Mouse (Mus musculus) hindbrain, embryonic 15.5 days (tissue): ENCODE data around the gene R3hdm2. TPM values are rescaled to one million over a fixed set of nuclear protein-coding genes. Genes with fewer than 3 reads are reported as not detected.

Experiments
- ATAC-seq: fragments of 200-750 bp; cut with Nextera tagmentation; 2 replicates; pipeline ENCODE4 v1.8.0; 2017; ENCODE audit warnings: low read depth, moderate number of reproducible peaks, moderate TSS enrichment; ENCODE audit not compliant: low FRiP score
- H3K27ac ChIP-seq: fragments of 300-500 bp; sonication (generic); replicated peaks from 2 replicates; pipeline ENCODE4 v1.5.1; 2015; ENCODE audit warnings: mild to moderate bottlenecking, inconsistent platforms
- H3K27me3 ChIP-seq: fragments of 300-500 bp; sonication (generic); 2 replicates; pipeline ENCODE4 v1.6.1; 2015; ENCODE audit warnings: control low read depth, inconsistent platforms
- H3K36me3 ChIP-seq: fragments of 300-500 bp; sonication (generic); 2 replicates; pipeline ENCODE4 v1.6.1; 2015; ENCODE audit warnings: control low read depth, inconsistent platforms
- H3K4me1 ChIP-seq: fragments of 300-500 bp; sonication (generic); replicated peaks from 2 replicates; pipeline ENCODE4 v1.6.1; 2015; ENCODE audit warnings: control low read depth, inconsistent platforms
- H3K4me2 ChIP-seq: fragments of 300-500 bp; sonication (generic); 2 replicates; pipeline ENCODE4 v1.6.1; 2015; ENCODE audit warnings: moderate library complexity, mild to moderate bottlenecking, inconsistent platforms
- H3K4me3 ChIP-seq: fragments of 300-500 bp; sonication (generic); 2 replicates; pipeline ENCODE4 v1.5.1; 2015; ENCODE audit warnings: mild to moderate bottlenecking, inconsistent platforms
- H3K9ac ChIP-seq: fragments of 300-500 bp; sonication (generic); 2 replicates; pipeline ENCODE4 v1.6.1; 2015; ENCODE audit warnings: inconsistent platforms
- H3K9me3 ChIP-seq: fragments of 300-500 bp; sonication (generic); 2 replicates; pipeline ENCODE4 v1.6.1; 2016; ENCODE audit warnings: control low read depth, inconsistent platforms
- WGBS: fragments of 180-500 bp; shearing (Covaris S2); methylation state at CpG from one replicate; pipeline ENCODE4 v1.1.7; 2015; 5-methylcytosine and 5-hydroxymethylcytosine counted together
- polyA plus RNA-seq: library from polyadenylated mRNA; unstranded; fragments of >200 nt; fragmentation: Nextera tagmentation; extraction: Ambion mirVana; gene quantifications from 2 replicates; pipeline ENCODE4 v1.2.1, GENCODE M21; 2015

The R3hdm2 gene
- polyA plus RNA-seq = 38.8 and 41.9 TPM in 2 replicates

DNA sequence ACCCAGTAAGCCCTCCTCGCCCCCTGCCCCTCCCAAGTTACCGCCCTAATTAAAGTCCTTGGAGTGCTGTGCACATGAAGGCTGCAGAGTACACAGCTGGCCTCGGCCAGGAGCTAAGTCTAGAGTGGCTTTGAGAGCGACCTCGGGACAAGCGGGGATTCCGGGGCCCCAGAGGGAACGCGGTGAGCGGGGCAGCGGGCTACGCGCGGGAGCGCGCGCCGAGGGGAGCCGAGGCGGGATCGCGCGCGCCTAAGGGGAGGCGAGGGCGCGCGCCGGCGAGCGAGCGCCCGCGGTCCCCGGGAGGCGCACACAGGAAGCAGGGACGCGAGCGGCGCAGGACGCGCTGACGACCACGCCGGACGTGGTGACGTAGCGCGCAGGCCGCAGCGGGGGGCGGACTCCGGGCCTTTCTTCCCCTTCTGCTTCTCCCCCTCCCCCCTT is at the start of gene R3hdm2:
R3hdm2 (plus strand) TSS at position 77 of the 441 bp plus-strand sequence.
- Histone ChIP-seq H3K9ac (peak within 1 kb of the TSS; percentile 77), H3K9me3 (no peaks in the 10 kb centered on the region), H3K27me3 (no peaks in the 10 kb centered on the region), H3K36me3 (no peaks in the 10 kb centered on the region), H3K4me1 (peaks cover 17% of the 10 kb centered on the region), H3K27ac (peak within 1 kb of the TSS; percentile 92), H3K4me3 (peak within 1 kb of the TSS; percentile 75), H3K4me2 (peak within 1 kb of the TSS; percentile 69)
- WGBS = under 1% methylated on average over 34 of the region's 53 CpGs
- peak; percentile 95 for ATAC-seq

DNA sequence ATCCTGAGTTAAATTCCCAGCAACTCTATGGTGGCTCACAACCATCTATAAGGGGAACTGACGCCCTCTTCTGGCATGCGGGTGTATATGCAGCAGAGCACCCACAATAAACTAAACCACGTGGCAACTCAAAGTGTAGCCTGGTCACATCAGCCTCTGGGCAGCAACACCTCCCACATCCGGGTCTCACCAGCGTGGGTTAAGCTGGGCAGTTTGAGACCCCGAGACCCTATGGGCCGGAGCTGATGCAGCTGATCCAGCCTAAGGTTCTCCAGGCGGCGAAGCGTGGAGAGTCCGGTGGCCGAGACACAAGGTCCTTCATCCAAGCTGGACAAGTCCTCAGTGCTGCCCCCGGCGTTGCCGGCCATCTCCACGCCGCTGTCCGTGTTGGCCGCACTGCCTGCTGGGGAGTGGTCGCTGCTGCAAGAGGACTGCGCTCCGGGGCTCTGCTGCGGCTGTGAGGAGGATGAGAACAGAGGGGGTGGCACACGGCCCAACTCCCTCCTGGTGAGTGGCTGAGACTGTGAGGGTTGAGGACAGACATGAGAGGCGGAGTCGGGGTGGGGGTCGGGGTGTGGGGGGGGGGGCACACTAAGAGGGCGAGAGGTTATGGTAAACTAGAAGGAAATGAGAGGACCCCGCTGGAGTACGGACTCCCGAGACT is 47.8 kb upstream of the R3hdm2 start:
- H3K9me3 ChIP-seq = no peaks in the 10 kb centered on the region
- WGBS = 41% methylated on average over 31 of the region's 31 CpGs
- no peak overlapping the region for H3K27ac ChIP-seq
- H3K4me1 ChIP-seq = no peaks in the 10 kb centered on the region
- H3K4me3 ChIP-seq = peak overlapping the region; percentile 22; the same call in 1 of the 2 replicates
- ATAC-seq = peak; percentile 28; the same call in 1 of the 2 replicates
- no peak overlapping the region for H3K9ac ChIP-seq
- H3K36me3 ChIP-seq = no peaks in the 10 kb centered on the region
- H3K4me2 ChIP-seq = peak overlapping the region; percentile 50
- peaks cover 36% of the 10 kb centered on the region for H3K27me3 ChIP-seq

DNA sequence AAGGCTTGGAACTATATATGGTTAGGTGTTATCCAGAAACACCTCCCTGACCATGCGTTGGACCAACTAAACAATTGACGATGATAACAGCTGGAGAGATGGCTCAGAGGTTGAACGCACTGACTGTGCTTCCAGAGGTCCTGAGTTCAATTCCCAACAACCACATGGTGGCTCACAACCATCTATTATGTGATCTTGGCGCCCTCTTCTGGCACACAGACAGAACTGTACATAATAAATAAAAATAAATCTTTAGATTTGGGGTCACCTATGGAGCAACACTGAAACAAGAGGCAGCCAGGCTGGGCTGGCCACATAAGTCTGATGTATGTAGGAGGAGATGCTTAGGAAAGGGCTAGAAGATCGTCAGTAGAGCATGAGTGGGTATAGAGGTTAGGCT is 47.0 kb upstream of the R3hdm2 start:
- no peak overlapping the region for H3K4me2 ChIP-seq
- 67% methylated on average over 5 of the region's 5 CpGs for WGBS
- no peaks in the 10 kb centered on the region for H3K4me1 ChIP-seq
- H3K4me3 ChIP-seq = no peak overlapping the region
- no peak for ATAC-seq
- no peaks in the 10 kb centered on the region for H3K9me3 ChIP-seq
- H3K36me3 ChIP-seq = no peaks in the 10 kb centered on the region
- H3K27me3 ChIP-seq = peaks cover 29% of the 10 kb centered on the region
- no peak overlapping the region for H3K27ac ChIP-seq
- H3K9ac ChIP-seq = no peak overlapping the region

DNA sequence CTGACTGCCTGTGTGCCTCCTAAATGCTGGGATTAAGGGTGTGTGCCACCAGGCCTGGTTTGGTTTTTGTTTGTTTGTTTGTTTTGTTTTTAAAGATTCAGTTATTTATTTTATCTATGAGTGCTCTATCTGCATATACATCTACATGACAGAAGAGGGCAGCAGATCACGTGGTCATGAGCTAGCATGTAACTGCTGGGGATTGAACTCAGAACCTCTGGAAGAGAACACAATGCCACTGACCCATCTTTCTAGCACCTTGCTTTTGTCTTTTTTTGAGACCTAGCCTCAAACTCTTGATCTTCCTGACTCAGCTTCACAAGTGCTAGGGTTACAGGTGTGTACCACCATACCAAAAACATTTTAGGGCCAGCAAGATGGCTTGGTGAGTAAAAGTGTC is 44.9 kb upstream of the R3hdm2 start:
- Histone ChIP-seq H3K27me3 (peaks cover 20% of the 10 kb centered on the region), H3K36me3 (no peaks in the 10 kb centered on the region), H3K4me1 (peaks cover 14% of the 10 kb centered on the region), H3K9ac (no peak overlapping the region), H3K9me3 (no peaks in the 10 kb centered on the region), H3K27ac (no peak overlapping the region), H3K4me3 (no peak overlapping the region), H3K4me2 (no peak overlapping the region)
- 58% methylated on average over 1 of the region's 1 CpGs for WGBS
- no peak for ATAC-seq

DNA sequence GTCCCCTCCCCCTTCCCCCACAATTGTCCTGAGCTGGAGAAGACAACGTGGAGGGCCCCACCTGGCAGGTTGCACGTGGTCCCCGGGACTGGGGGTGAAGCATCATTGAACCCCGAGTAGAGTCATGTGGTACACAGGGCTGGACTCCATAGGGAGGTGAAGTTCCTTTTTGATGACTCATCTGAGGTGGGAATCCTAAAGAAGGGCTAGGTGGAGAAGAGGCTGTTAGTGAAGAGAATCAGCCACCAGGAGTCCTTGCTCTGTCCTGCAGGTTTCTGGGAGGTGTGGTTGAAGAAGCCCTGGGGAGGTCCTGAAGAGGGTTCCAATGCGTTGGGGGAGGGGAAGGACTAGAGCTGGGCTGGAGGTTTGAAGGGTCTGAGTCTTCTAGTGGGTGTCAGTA is 43.2 kb upstream of the R3hdm2 start:
- H3K36me3 ChIP-seq = no peaks in the 10 kb centered on the region
- H3K9ac ChIP-seq = no peak overlapping the region
- H3K4me3 ChIP-seq = no peak overlapping the region
- peaks cover 31% of the 10 kb centered on the region for H3K27me3 ChIP-seq
- H3K4me1 ChIP-seq = peaks cover 27% of the 10 kb centered on the region
- WGBS = 70% methylated on average over 5 of the region's 5 CpGs
- H3K27ac ChIP-seq = no peak overlapping the region
- no peaks in the 10 kb centered on the region for H3K9me3 ChIP-seq
- no peak overlapping the region for H3K4me2 ChIP-seq
- no peak for ATAC-seq

DNA sequence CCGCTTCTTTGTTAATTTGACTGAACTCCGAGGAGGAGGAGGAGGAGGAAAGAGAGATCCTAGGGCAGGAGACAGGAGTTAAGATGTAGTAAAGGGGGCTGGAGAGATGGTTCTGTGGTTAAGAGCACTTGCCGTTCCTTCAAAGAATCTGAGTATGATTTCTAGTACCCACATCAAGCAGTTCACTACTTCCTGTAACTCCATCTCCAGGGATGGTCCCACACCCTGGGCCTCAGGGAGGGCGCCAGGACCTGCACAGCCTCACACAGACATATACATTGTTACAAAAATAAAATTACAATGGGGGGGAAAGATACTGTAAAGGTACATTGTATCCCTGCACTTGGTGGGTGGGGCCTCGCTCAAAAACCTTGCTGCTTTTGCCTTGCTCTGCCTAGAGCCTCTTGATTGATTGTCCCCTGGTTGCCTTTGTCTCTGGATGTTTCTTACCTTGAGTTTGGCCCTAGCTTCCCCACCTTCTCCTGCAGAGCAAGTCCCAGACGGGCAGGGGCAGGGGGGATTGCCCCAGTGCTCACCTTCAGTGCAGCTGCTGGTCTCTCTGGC is 42.5 kb upstream of the R3hdm2 start:
- ATAC-seq = no peak
- Histone ChIP-seq H3K36me3 (no peaks in the 10 kb centered on the region), H3K9me3 (no peaks in the 10 kb centered on the region), H3K4me3 (no peak overlapping the region), H3K9ac (no peak overlapping the region), H3K27ac (no peak overlapping the region), H3K4me1 (peaks cover 34% of the 10 kb centered on the region), H3K4me2 (no peak overlapping the region), H3K27me3 (peaks cover 34% of the 10 kb centered on the region)
- 77% methylated on average over 6 of the region's 6 CpGs for WGBS

DNA sequence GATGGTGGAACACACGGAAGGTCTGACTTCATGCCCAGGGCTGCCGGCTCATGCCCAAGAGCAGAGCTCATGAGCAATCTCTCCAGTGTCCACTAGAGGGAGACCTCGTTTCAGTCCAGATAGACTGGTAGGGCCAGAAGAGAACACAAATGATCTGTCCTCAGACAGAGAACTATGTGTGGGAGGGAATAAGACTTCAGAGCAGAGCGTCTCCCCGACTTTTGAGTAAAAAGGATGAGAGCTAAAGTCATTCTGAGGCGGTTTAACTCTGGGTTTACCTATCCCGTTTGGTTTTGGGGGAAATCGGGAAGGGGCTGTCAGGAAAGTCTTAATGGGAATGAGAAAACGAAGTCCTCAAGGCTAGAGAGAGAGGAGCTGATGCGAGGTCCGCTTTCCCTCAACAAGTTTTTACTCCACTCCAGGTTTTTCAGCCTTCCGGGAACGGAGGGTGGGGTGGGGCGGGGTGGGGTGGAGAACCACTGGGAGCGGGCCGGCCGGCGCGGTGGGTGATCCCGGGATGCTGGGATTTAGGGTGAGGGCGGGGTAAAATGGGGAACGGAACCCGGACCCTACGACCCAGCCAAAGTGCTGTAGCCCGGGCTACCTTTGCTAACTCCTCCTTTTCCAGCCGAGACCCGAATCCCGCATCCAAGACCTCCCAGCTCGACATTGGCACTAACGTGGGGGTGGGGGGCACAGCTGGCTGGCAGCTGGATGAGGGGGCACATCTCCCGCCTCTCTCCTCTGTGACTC is 41.0 kb upstream of the R3hdm2 start:
- Histone ChIP-seq H3K9me3 (no peaks in the 10 kb centered on the region), H3K27ac (peak overlapping the region; percentile 66), H3K9ac (no peak overlapping the region), H3K4me1 (peaks cover 34% of the 10 kb centered on the region), H3K4me3 (peak overlapping the region; percentile 36), H3K36me3 (no peaks in the 10 kb centered on the region), H3K4me2 (peak overlapping the region; percentile 66), H3K27me3 (peaks cover 38% of the 10 kb centered on the region)
- under 1% methylated on average over 31 of the region's 31 CpGs for WGBS
- ATAC-seq = peak; percentile 83

DNA sequence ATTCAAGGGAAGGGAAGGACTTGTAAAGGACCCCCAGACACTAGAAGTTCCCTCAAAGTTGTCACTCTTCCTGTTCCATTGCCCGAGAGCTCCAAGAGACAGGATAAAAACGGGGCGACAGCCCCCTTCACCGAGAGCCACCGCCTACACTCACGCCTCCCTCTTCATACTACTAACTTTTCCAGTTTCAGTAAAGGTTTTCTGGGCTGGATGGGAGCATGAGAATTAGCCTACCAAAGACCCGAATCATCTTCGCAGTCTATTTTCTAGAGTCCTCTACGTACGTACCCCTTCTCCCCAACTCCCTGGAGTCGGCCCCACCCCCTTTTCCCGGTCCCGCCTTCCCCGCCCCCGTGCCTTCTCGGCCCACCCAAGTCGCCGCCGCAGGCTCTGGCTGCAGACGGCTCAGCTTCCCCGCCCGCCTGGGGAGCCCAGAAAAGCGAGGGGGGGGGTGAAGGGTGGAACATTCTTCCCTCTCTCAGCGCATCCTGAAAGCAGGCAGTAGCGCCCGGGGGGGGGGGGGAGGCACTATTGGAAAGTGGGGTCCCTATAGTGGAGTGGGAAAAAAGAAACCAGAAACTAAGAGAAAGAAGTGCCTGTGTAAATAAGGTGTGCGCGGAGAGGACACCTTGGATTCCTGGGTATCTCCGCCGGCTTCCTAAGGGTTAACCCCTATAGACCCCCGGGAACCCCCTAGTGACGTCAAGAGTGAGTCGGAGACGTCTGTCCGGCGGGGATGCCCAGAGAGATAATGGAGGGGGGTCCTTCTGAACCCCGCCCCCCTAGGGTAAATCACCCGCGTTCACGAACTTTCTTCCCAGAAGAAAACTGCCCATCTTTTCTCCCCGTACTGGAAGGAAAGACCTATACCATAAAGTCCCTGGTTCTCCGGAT is 40.2 kb upstream of the R3hdm2 start:
- H3K27me3 ChIP-seq = peaks cover 38% of the 10 kb centered on the region
- peak overlapping the region; percentile 36 for H3K4me3 ChIP-seq
- H3K9ac ChIP-seq = no peak overlapping the region
- under 1% methylated on average over 40 of the region's 42 CpGs for WGBS
- no peak for ATAC-seq
- no peaks in the 10 kb centered on the region for H3K9me3 ChIP-seq
- peak overlapping the region; percentile 66 for H3K4me2 ChIP-seq
- H3K36me3 ChIP-seq = no peaks in the 10 kb centered on the region
- peaks cover 34% of the 10 kb centered on the region for H3K4me1 ChIP-seq
- H3K27ac ChIP-seq = peak overlapping the region; percentile 66

DNA sequence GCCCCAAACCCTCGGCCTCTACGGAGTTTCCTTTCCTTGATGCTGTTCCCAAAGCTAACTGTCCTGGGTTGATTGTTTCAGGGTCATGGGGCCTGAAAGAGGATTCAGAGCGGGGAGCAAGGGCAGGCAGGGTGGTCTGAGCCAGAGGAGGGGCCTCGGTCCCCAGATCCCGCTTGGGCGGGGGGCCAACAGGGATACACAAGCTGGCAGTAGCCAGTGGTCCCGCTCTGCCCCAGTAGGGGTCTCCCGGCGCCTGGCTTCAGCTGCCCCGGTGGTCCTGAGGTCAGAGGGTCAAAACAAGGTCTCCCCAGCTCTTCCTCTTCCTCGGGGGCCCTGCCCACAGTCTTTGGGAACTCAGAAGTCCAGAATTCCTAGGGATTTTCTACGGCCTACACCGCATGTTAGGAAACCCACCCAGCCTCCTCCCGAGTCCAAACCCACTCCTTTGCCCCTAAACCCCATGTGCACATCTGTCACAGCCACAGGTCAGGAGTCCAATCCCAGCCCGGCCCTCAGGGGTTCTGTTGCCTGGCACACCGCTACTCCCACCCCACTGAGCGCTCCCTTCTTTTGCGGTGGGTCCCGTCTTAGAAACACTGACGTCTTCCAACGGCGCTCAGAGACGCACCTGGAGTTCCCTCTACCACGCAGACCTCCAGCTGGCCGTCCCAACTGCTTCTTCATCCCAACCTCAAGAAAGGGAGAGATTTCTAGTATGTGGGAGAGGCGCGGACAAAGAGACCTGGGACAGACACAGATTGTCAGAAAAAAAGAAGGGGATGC is 39.4 kb upstream of the R3hdm2 start:
- Histone ChIP-seq H3K27ac (0 out of 2 replicates have a peak overlapping the region, but pooled peaks have one; percentile 28), H3K4me3 (peak overlapping the region; percentile 36), H3K27me3 (peaks cover 38% of the 10 kb centered on the region), H3K36me3 (no peaks in the 10 kb centered on the region), H3K9me3 (no peaks in the 10 kb centered on the region), H3K4me1 (peaks cover 34% of the 10 kb centered on the region), H3K9ac (no peak overlapping the region), H3K4me2 (peak overlapping the region; percentile 66)
- ATAC-seq = no peak
- WGBS = under 1% methylated on average over 27 of the region's 27 CpGs

DNA sequence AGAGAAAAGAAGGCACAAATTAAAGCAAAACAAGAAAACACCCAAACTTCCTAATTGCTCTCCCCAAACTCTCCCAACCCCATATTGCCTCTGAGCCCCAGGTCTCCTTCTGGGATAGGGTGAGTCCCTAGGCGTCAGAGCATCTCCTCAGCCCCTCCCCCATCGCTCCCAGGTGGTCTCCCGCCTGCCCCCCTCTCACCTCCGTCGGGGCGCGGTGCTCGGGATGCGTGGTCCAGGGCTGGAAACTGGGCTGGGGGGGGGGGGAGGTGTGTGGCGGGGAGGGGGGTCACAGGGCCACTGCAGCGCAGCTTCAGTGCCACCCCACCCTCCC is 38.8 kb upstream of the R3hdm2 start:
- Histone ChIP-seq H3K36me3 (no peaks in the 10 kb centered on the region), H3K9me3 (no peaks in the 10 kb centered on the region), H3K9ac (no peak overlapping the region), H3K4me3 (peak overlapping the region; percentile 36), H3K27ac (no peak overlapping the region), H3K27me3 (peaks cover 38% of the 10 kb centered on the region), H3K4me1 (peaks cover 34% of the 10 kb centered on the region), H3K4me2 (peak overlapping the region; percentile 66)
- WGBS = 0% methylated on average over 9 of the region's 11 CpGs
- ATAC-seq = no peak
